Mouse (Mus musculus): ENCODE data around the gene Hsd17b2.

Hsd17b2 gene

DNA sequence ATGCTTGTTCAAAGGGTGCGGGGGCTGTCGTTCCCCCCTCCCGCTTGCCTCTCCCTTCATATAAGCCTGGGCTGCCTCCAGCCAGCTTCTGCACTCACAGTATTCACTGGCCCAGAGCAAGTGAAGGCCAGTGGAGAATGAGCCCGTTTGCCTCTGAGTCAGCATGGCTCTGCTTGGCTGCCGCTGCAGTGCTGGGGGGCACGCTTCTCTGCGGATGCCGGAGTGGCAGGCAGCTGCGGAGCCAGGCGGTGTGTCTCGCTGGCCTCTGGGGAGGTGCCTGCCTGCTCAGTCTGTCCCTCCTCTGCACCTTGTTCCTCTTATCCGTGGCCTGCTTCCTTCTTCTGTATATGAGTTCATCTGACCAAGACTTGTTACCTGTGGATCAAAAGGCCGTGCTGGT is at the start of gene Hsd17b2:
TSS of gene Hsd17b2 (plus strand) at position 46 of the 400 bp plus-strand sequence.
- in situ Hi-C loops (cut with MboI) = no loop called here

DNA sequence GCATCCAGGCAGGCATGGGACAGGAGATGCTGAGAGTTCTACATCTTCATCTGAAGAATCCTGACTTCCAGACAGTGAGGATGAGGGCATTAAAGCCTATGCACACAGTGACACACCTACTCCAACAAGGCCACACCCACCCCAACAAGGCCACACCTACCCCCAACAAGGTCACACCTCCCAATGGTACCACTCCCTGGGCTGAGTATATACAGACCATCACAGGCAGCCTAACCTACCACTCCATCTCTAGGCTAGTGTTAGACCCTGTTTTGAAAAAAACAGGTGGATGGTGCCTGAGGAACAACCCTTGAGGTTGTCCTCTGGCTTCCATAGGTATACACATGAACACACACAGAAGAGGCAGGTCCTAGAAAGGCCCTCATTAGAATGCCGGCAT is 49.4 kb upstream of the Hsd17b2 start:
- in situ Hi-C loops (cut with MboI) = no loop called here

DNA sequence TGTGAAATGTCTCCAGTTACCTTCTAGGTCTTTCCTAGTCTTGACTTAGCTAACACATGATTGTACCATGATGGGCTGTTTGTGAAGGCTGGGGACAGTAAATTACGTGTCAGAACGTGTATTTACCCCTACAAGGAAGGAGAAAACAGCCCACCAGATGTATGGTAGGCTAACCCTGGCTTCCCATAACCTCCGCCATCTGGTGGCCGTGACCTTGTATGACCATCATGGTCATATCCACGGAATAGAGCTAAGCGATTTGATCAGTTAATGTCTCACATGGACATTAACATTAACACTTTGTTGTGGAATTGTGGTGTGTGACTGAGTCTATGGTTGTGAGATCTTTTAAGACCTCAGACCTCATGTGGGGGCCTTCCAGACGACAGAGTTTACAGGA is 42.7 kb upstream of the Hsd17b2 start:
- in situ Hi-C loops (cut with MboI) = no loop called here

DNA sequence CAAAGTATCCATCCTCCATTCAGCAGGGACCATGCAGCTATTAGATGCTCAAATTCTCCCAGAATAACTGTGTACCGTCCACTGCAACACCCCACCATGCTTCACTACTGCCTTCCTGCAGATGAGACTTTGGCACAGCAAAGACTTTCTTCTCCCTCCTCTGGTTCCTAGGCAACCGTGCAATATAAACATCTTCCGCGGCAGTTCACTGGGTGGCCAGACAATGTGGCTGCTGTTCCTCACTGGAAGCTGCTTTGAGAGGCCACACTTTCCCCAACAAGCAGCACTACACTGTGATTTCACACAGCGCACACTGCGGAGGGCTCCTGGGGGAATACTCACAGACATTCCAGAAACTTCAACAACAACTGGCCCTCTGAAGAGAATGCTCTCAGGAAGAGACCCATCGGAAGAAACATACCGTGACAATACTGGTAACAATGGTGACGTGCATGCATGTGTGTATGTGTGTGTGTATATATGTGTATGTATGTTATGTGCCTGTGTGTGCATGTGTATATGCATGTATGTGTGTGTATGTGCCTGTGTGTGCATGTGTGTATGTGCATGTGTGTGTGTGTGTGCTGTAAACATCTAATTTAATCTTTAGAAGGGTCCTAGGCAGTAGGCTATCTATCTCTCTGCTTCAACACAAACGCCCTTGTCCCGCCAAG is 41.2 kb upstream of the Hsd17b2 start:
- in situ Hi-C loops (cut with MboI) = no loop called here

DNA sequence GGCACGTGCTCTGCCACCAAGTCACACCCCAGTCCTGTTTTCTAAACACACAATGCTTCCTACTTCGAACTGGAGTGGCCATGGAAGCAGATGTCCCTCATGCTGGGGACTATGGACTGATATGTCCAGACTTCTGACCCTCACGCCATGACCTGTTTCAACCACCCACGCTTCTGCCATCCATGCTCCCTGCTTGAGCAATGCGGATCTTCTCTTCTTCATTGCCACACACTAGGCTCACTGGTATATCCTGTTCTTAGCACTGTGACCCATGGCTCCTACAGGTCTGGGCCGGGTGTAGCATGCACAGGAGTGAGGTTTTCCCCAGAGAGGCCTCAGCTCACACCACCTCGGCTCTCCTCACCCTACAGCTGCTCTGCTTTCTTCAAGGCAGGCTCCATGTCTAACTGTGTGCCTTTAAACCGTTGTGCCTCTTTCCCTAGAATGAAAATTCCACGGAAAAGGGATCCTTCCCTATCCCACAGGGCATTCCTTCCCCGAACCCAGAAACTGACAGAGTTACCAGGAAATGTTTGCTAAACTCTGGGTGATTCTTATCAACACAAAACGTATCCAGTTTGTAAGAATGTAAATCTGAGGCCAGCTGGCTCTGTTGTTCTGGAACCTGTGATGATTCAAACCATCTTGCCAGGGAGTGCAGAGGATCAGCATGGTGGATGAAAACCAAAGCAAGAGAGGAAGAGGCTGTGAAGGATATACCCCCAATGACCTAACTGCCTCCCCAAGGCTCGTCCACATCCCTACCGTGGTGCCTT is 34.2 kb upstream of the Hsd17b2 start:
- in situ Hi-C loops (cut with MboI) = no loop called here

DNA sequence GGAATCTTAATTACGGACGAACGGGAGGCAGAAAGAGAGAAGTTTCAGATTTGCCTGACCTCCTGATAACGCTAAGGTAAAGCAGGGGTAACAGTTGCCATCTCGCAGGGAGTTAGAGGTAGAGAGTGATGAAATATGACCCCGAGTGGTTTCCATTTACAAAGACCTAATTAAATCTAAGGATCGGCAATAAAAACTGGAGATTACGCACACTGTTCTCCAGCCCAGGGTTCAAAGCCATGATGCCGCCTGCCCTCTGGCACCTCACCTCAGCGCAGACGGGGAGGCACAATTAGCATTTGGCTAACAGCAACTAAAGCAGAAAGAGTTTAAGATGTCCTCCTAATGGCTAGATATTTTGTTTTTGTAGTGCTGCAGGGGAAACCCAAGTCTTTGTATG is 31.2 kb upstream of the Hsd17b2 start:
- in situ Hi-C loops (cut with MboI) = no loop called here

DNA sequence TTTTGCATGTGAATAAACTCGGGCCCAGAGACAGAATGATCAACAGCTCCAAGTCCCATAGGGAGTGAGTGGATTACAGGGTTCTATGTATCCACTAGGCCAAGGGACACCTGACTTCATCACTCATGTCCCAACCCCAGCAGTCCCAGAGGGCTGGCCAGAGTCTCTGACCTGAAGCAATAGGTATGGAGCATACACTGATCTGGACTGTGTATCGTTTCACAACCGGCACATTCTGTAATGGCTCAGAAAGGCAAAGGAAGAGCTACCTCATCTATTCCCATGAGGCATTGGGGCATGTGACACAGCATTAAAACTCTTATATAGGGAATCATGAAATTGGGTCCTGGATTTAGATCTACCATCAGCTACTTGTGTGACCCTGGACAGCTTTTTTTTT is 29.1 kb upstream of the Hsd17b2 start:
- in situ Hi-C loops (cut with MboI) = no loop called here

DNA sequence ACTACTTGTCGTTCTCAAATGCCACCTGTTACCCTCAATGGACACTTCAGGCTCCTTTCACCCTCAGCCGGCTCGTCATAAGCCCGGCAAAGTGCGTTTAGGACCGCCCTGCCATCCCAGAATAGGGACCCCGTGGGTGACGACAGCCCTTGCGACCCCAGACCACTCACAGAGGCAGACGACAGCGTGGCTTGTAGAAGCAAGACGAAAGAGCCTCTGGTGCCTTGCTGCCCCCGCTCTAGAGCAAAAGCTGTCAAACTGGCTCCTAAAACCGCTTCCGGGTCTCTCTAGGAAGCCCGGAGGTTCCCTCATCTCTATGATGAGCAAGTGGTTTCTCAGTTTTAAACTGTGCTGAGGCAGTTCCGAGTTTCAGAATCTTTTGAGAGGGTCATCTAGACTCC is 28.3 kb upstream of the Hsd17b2 start, which contains the start of gene Sdr42e1:
TSS of gene Sdr42e1 (minus strand) at position 260 of the 401 bp plus-strand sequence.
- in situ Hi-C loops (cut with MboI) = no loop called here

DNA sequence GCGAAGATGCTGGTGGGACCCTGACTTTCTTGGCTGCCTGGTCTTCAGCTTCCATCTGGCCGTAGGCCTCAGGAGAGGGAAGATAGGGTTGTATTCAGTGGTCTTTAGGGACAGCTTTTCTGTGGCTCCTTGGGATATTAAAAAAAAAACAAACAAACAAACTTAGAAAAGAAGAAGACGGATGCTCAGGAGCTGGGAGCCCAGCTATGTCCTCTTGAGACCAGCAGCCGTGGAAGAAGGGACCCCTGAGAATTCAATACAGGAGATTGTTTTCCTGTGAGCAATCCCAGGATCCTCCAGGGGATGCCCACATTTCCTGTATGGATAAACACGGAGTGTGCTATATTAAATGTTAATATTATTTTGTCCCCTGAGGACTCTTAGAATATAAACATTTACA is 26.5 kb upstream of the Hsd17b2 start:
- in situ Hi-C loops (cut with MboI) = no loop called here

DNA sequence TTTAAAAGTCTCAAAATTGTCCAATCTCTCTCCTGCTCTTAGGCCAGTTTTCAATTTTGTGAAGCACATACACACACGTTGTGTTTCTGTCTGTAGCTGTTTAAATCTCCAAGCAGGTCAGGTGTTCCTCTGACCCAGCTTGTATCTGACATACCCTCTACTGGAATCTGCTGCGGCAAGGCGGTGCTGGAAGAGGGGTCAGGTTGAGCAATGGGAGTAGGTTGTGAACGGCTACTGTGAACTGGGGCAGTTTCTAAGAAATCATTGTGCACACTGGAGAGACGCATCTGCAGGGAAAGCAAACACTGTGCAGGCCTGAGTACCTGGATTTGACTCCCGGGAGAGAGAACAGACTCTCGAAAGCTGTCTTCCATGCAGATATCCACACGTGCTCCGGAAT is 25.2 kb upstream of the Hsd17b2 start:
- in situ Hi-C loops (cut with MboI) = no loop called here

DNA sequence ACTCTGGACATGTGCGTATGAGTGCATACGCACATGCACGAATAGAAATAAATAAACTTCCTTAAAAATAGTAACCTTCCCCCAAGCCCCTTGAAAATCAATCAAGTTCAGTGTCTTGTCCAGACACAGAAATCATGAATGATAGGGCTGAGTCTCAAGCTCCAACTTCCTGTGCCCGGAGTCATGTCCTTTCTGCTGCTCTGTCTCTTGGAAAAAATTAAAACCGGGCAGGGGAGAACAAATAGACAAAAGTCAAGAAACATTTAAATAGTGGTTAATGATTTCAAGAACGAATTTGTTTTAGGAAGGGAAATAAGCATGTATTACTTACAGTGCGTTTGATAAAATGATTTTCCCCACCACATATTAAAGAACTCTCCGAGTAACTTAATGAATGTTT is 24.7 kb upstream of the Hsd17b2 start:
- in situ Hi-C loops (cut with MboI) = no loop called here

DNA sequence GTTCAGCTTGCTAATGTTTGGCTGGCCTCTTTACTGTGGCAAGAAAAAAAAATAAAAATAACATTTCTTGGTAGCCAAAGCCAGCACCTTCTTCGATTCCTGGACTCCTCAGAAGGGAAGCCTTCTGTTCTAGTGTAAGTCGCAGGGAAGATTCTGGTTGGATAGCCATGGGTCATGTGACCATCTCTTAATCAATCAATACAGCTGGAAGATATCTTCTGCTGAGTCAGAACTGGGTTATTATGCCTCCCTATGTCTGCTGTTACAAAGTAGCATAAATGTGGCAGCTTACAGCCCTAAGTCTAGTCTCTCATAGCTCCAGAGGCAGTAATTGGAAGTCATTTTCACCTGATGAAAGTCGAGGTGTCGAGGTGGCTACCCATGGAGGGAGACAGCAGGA is 23.1 kb upstream of the Hsd17b2 start:
- in situ Hi-C loops (cut with MboI) = no loop called here

DNA sequence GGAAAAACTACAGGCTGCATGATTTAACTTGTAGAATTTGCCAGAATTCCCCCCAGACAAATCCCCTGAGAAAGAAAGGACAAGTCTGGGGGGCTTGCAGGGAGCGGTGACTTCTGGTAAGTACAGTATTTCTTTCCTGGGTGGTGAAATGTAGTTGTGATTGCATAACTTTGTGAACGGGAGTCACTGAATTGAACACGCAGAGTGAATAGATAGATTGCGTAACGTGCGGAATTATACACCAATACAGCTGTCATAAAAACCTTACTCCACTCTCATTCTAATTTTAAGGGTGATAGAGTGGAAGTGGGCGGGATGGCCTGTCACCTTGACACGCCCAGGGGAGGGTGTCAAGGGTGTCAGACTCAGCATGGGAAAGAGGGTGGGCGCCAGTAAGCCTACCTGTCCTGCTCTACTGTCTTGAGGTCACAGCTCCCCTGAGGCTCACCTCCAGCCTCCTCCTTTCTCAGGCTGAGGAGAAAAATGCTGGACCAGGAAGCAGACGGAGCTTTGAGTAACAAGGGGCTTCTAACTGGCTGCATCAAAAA is 17.7 kb upstream of the Hsd17b2 start:
- in situ Hi-C loops (cut with MboI) = no loop called here

DNA sequence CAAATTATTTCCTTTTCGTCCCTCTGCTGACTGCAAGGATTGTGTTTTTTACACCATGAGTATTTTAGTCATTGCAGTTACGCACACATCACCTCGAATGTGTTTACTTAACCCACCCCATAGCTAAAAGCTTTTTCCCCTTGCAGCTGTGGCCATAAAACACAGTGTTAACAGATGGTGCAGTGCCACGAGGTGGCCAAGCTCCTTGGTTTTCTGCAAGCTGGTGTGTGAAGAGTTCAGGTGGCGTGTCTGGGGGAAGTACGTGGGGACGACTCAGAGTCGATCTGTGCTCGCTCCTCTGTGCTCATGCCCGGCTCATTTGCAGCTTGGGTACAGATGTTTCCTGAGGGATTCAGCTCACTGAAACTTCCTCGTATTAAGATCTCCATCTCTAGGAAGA is 17.2 kb upstream of the Hsd17b2 start:
- in situ Hi-C loops (cut with MboI) = no loop called here

DNA sequence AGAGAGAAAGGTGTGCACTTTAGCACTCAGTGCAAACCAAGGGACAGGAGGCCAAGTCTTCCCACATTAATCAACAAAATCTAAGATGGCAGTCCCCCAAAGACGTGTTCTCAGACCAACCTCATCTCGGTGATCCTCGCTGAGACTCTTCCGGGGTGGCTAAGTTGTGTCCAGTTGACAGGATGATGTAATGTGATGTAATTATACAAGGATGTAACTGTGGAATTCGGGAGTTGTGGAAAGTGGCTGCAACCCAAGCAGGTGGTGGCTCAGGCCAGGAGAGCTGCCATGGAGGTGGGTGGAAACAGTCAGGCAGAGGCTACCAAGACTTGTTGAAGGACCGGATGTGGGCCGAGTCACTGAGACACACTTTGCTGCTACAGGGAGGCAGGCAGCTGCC is 13.8 kb upstream of the Hsd17b2 start:
- in situ Hi-C loops (cut with MboI) = no loop called here

DNA sequence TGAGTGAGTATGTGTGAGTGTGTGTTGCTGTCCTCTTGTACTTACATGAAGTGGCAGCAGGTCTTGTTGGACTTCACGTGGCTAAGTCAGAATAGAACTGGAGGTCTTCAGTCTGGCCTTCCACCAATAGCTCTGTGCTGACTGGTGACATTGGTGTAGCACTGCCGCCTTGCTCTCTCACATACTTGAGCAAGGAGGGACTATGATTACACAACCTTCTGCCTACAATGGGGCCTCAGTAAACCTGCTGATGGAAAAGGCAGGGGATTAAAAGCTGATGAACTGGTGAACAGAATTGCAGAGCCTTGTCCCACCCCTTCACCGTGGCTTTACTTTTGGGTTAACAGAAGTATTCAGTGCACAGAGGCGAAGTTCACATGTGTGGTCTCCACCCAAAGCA is 9.6 kb upstream of the Hsd17b2 start:
- in situ Hi-C loops (cut with MboI) = no loop called here

DNA sequence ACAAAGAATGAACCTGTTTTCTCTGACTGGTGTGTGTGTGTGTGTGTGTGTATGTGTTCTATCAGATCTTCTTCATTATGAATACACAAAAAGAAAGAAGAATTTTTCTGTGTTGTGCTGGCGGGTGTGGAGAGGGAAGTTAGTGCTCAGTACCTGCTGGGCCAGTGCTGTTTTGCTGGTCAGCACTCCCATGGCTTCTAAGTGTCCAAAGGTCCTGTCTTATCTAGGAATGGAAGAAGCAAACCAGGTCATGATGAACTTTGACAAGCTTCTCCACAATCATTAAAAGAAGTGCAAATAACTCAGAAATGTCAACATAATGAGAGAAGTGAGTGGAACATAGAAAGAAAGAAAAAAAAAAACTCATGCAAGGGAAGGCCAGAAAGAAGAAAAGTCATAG is 6.1 kb upstream of the Hsd17b2 start:
- in situ Hi-C loops (cut with MboI) = no loop called here

DNA sequence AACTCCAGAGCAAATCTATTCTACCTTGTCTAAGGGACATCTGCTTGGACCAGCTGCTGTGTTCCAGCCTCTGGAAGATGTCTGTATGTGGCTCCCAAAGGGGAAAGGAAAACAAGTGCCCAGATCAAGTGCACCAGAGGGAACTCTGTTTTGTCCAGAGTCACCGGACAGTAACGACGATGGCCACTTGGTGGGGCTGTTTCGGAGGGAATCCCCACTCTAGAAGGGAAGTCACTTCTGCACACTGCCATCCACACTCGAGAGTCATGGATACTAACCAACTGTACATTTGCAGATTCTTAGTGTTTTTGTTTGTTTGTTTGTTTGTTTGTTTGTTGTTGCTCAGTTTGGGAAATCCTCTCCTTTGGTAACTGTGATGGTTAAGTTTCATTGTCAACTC is 4.5 kb upstream of the Hsd17b2 start:
- in situ Hi-C loops (cut with MboI) = no loop called here

DNA sequence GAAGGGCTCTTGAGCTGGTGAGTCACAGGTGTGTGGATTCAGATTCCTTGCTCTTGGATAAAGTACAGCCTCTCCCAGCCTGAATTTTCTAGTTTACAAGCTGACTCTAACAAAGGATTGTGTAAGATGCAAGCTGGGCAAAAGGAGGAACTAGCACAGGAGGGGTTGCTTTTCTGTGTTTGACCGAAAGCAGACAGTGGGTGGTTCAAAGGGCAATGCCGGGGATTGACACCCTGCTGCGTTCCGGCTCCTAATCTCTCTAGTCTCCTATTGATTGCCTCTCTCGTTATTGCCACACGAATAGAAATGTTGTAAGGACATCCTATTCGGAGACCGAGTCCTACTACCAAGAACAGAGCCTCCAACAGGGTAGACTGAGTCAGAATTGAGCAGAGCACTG is 1.0 kb upstream of the Hsd17b2 start:
- in situ Hi-C loops (cut with MboI) = no loop called here

DNA sequence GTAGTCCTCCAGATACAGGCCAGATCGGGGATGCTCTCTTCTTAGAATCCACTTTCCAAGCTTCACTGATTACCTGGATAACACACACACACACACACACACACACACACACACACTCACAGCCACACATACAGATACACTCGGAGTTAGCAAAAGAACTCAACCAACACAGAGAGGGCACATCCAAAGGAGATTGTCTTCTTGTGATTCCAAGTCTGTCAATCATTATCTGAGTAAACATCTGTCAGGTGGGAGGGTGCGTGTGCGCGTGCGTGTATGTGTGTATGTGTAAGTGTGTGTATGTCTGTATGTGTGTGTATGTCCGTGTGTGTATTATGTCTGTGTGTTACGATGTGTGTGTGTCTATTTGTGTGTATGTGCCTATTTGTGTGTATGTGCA is 458 bp upstream of the Hsd17b2 start:
- in situ Hi-C loops (cut with MboI) = no loop called here

DNA sequence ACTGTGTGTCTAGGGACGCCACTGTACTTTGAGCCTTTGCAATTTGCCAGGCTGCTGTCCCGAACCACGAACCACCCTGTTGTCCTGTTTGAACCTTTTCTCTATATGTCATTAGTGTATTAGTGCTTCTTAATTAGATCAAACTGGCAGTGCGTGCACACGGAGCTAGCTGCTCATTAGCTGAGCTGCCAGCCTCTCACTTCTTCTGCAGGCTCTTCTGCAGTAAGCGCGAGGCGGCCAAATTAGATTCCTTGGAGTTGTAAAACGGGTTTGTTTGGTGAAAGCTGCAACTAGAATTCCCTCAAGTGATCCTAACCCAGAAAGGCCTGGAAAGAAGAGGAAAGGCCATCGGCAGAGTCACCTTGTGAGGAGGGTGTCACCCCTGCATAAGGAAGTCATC is 997 bp downstream of the Hsd17b2 start:
- in situ Hi-C loops (cut with MboI) = no loop called here

DNA sequence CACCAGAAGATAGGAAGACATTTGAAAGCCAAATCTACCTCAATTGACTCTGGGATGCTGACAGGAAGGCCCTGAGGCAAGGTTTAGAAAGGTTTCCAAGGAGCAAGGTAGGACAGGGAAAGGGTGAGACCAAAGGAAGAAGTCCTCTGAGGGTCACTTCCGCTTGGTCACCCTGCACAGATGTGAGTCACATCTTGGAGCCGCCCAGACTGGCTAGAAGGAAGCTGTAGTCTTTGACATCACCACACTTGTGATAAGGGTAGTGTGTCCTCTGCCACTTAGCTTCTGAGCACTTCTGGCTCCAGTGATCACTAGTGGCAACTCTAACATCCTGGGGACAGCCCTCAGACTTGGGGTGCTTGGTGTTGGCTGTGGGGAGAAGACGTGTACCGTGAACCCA is 4.4 kb downstream of the Hsd17b2 start:
- in situ Hi-C loops (cut with MboI) = no loop called here

DNA sequence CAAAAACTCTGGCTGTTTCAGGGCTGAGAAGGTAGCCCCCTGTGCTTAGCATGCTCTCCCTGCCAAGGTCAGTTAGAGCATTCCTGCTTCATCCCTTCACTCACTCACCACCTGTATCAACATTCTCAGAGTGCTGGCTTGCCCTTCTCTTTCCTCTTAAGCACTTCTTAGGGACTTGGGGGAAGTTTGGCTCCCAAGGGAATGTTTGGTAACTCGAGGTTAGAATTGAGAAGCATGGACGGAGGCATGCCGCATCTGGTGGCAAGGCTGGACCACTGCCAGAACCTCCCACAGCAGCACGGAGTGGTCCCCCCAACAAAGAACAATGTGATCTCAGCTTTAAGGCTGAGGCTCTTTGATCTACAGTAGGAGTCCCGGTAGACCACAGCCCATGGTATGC is 10.5 kb downstream of the Hsd17b2 start:
- in situ Hi-C loops (cut with MboI) = no loop called here
